Mouse (Mus musculus): ENCODE measurements around the gene Coa5. TPM values are rescaled to one million over a fixed set of nuclear protein-coding genes. Genes with fewer than 3 reads are reported as not detected.

Coa5 gene
- 28.9 and 29.0 TPM in 2 replicates for polyA plus RNA-seq (2015; fragmentation: Nextera tagmentation; extraction: Ambion mirVana)

DNA sequence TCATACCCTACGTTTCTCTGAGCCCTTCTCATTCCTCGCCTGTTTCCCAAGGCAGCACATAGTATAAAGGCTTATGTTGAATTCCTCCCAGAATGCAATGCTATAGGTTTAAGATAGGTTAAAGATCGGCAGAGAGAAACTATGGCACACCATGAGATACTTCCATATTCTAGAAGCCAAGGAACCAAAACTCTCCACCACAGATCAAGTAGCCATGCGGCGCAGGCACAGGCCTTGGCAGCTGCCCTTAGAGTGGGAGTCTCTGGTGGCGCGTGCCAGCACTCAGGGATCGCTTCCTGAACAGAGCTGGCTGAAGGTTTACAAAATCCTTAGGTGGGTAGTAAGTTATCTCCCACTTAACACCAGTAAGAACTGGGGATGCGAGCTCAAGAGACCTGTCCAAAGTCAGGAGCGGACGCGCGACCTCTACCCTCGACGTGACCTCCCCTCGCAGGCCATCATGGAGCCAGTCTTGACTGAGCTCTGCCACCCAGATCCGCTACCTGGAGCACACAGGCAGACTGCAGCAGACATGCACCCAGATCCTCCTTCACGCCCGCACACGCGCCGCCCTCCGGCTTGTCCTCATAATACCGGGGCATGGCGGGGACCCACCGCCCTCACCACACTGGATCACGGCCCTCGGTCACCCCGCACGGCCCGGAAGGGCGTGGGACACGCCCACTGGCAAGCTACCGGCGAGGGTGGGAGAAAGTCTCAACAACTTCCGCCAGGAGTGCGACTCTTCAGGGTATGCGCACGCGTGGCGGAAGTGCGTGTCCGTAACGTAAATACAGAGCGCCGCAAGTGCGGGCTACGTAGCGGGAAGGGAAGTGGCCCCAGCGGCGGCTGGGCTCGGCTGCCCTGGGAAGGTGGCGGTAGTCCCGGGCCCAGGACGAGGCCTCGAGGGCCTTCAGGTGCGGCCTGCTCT, at the start of gene Coa5, which contains the start of gene Unc50:
Coa5 (minus strand) TSS at position 738 of the 931 bp plus-strand sequence.
Unc50 (plus strand) TSS at position 774 of the 931 bp plus-strand sequence.

Other genes with a start within 250 kb of the Coa5 start
- gene Cnga3, start 215.7 kb downstream of the Coa5 start, polyA plus RNA-seq (2015; fragmentation: Nextera tagmentation; extraction: Ambion mirVana), result not detected in 2 replicates
- 9.9 and 13.5 TPM in 2 replicates for gene Inpp4a, start 130.2 kb downstream of the Coa5 start, polyA plus RNA-seq (2015; fragmentation: Nextera tagmentation; extraction: Ambion mirVana)
- gene Unc50, start within 50 bp of the Coa5 start, polyA plus RNA-seq (2015; fragmentation: Nextera tagmentation; extraction: Ambion mirVana), result 105 and 109 TPM in 2 replicates
- gene Mgat4a, start 110.9 kb upstream of the Coa5 start, polyA plus RNA-seq (2015; fragmentation: Nextera tagmentation; extraction: Ambion mirVana), result 5.5 and 7.2 TPM in 2 replicates

Data from spleen, postnatal 0 days (tissue).